Mouse (Mus musculus) MEL (cell line): Measurements from ENCODE around the gene Vdac2. TPM values are rescaled to one million over a fixed set of nuclear protein-coding genes. Genes with fewer than 3 reads are reported as not detected.
A peak's percentile ranks its signal among the peaks of the same experiment; 100 is the strongest.

Source experiments
- DNase-seq: peaks from one replicate; pipeline ENCODE4 v3.0.0; 2011; ENCODE audit warnings: low read depth, low spot score
- H3K27ac ChIP-seq: 2 replicates; pipeline ENCODE4 v1.5.1; 2012; ENCODE audit warnings: low read depth, mild to moderate bottlenecking, control low read depth, low read length, moderate library complexity; ENCODE audit not compliant: control insufficient read depth
- H3K27me3 ChIP-seq, 2 experiments: fragments of 150-350 bp in 1 of 2; sonication (generic) in 1 of 2; 2 replicates each; pipeline ENCODE4 v1.6.1; 2012; ENCODE audit warnings: low read length in 2 of 2, mild to moderate bottlenecking in 2 of 2, improper control_type of control experiment in 1 of 2, moderate library complexity in 1 of 2; ENCODE audit not compliant: insufficient read depth in 2 of 2, control insufficient read depth in 1 of 2
- H3K36me3 ChIP-seq, 2 experiments: 2 replicates each; pipeline ENCODE4 v1.6.1; 2012 to 2014; ENCODE audit warnings: low read length in 2 of 2, improper control_type of control experiment in 1 of 2, inconsistent platforms in 1 of 2, mild to moderate bottlenecking in 1 of 2; ENCODE audit not compliant: insufficient read depth in 2 of 2, control insufficient read depth in 1 of 2
- H3K4me1 ChIP-seq, 2 experiments: fragments of 150-350 bp in 1 of 2; sonication (generic) in 1 of 2; 2 replicates each; pipeline ENCODE4 v1.6.1; 2012; ENCODE audit warnings: low read length in 2 of 2, improper control_type of control experiment in 1 of 2, mild to moderate bottlenecking in 1 of 2; ENCODE audit not compliant: insufficient read depth in 2 of 2, control insufficient read depth in 1 of 2
- H3K4me3 ChIP-seq, 2 experiments: fragments of 150-350 bp in 1 of 2; sonication (generic) in 1 of 2; 2 replicates each; pipeline ENCODE4 v1.5.1; 2012; ENCODE audit warnings: low read depth in 2 of 2, low read length in 2 of 2, mild to moderate bottlenecking in 2 of 2, moderate library complexity in 2 of 2, control low read depth in 1 of 2, improper control_type of control experiment in 1 of 2; ENCODE audit not compliant: control insufficient read depth in 1 of 2, insufficient read depth in 1 of 2
- H3K79me2 ChIP-seq: 2 replicates; pipeline ENCODE4 v1.6.1; 2012; ENCODE audit warnings: mild to moderate bottlenecking, low read length, moderate library complexity; ENCODE audit not compliant: control insufficient read depth, poor library complexity, insufficient read depth
- H3K9ac ChIP-seq: 2 replicates; pipeline ENCODE4 v1.6.1; 2012; ENCODE audit warnings: low read depth, mild to moderate bottlenecking, control low read depth, low read length, moderate library complexity; ENCODE audit not compliant: control insufficient read depth, poor library complexity, severe bottlenecking
- H3K9me3 ChIP-seq: fragments of 150-350 bp; sonication (generic); replicated peaks from 2 replicates; pipeline ENCODE4 v1.6.1; 2012; ENCODE audit warnings: mild to moderate bottlenecking, low read length, improper control_type of control experiment, moderate library complexity; ENCODE audit not compliant: insufficient read depth
- BHLHE40 ChIP-seq: IDR thresholded peaks from 2 replicates; pipeline ENCODE4 v1.6.1; 2012; ENCODE audit warnings: low read depth, mild to moderate bottlenecking, inconsistent platforms, low read length, improper control_type of control experiment, borderline replicate concordance
- CTCF ChIP-seq, 3 experiments: IDR thresholded peaks in 2 of 3; conservative IDR thresholded peaks in 1 of 3; 2 replicates each; pipeline ENCODE4 v1.5.1; 2011 to 2012; ENCODE audit warnings: low read length in 3 of 3, low read depth in 2 of 3, mild to moderate bottlenecking in 2 of 3, improper control_type of control experiment in 1 of 3, inconsistent platforms in 1 of 3, mixed read lengths in 1 of 3, moderate library complexity in 1 of 3; ENCODE audit not compliant: control insufficient read depth in 1 of 3, insufficient read depth in 1 of 3, poor library complexity in 1 of 3, severe bottlenecking in 1 of 3
- ETS1 ChIP-seq: IDR thresholded peaks from 2 replicates; pipeline ENCODE4 v1.6.1; 2012; ENCODE audit warnings: low read depth, mild to moderate bottlenecking, inconsistent platforms, low read length, improper control_type of control experiment, moderate library complexity
- GABPA ChIP-seq: IDR thresholded peaks from 2 replicates; pipeline ENCODE4 v1.6.1; 2012; ENCODE audit warnings: low read depth, mild to moderate bottlenecking, inconsistent platforms, low read length, improper control_type of control experiment, moderate library complexity
- JUND ChIP-seq: IDR thresholded peaks from 2 replicates; pipeline ENCODE4 v1.6.1; 2011; ENCODE audit warnings: low read depth, mild to moderate bottlenecking, improper control_type of control experiment, low read length
- MAX ChIP-seq: IDR thresholded peaks from 2 replicates; pipeline ENCODE4 v1.6.1; 2011; ENCODE audit warnings: low read length, improper control_type of control experiment
- MAZ ChIP-seq: IDR thresholded peaks from 2 replicates; pipeline ENCODE4 v1.6.1; 2012; ENCODE audit warnings: low read depth, mild to moderate bottlenecking, inconsistent platforms, low read length, improper control_type of control experiment
- MEF2A ChIP-seq: IDR thresholded peaks from 2 replicates; pipeline ENCODE4 v1.6.1; 2014; ENCODE audit warnings: low read depth, mild to moderate bottlenecking, inconsistent platforms, low read length, improper control_type of control experiment; ENCODE audit not compliant: poor library complexity, insufficient replicate concordance, severe bottlenecking; ENCODE audit errors: extremely low read depth
- MYB ChIP-seq: IDR thresholded peaks from 2 replicates; pipeline ENCODE4 v1.6.1; 2011; ENCODE audit warnings: mild to moderate bottlenecking, low read depth, low read length, improper control_type of control experiment
- MYC ChIP-seq: IDR thresholded peaks from 2 replicates; pipeline ENCODE4 v1.6.1; 2011; ENCODE audit warnings: low read depth, mild to moderate bottlenecking, low read length, improper control_type of control experiment, moderate library complexity
- NELFE ChIP-seq: IDR thresholded peaks from 2 replicates; pipeline ENCODE4 v1.6.1; 2011; ENCODE audit warnings: low read depth, low read length, improper control_type of control experiment
- POLR2AphosphoS2 ChIP-seq: IDR thresholded peaks from 2 replicates; pipeline ENCODE4 v1.6.1; 2011; ENCODE audit warnings: low read length, improper control_type of control experiment
- SIN3A ChIP-seq: IDR thresholded peaks from 2 replicates; pipeline ENCODE4 v1.6.1; 2012; ENCODE audit warnings: low read length, improper control_type of control experiment, inconsistent platforms
- TBP ChIP-seq: IDR thresholded peaks from 2 replicates; pipeline ENCODE4 v1.8.0; 2011; ENCODE audit warnings: low read depth, low read length, improper control_type of control experiment
- UBTF ChIP-seq: IDR thresholded peaks from 2 replicates; pipeline ENCODE4 v1.6.1; 2012; ENCODE audit warnings: low read depth, mild to moderate bottlenecking, inconsistent platforms, low read length, improper control_type of control experiment, moderate library complexity, borderline replicate concordance; ENCODE audit not compliant: insufficient read depth
- polyA plus RNA-seq, 2 experiments: library from polyadenylated mRNA; stranded (reverse) in 1 of 2; unstranded in 1 of 2; fragments of >175 nt in 1 of 2; fragments of >200 nt in 1 of 2; gene quantifications; 2 replicates each; pipeline versions ENCODE4 v1.2.1 to v1.2.4; 2012; ENCODE audit warnings: low replicate concordance in 2 of 2, low read depth in 1 of 2; ENCODE audit not compliant: insufficient read length in 2 of 2, insufficient read depth in 1 of 2, missing spikeins in 1 of 2
- total RNA-seq: library from RNA; depleted of rRNA; stranded (reverse); fragments of 300-350 nt; gene quantifications from 2 replicates; pipeline ENCODE4 v1.2.3, GENCODE M21; 2012

The Vdac2 gene
- total and polyA plus RNA-seq, 3 experiments, result 74.9 to 327 (median 247) TPM

- H3K9ac ChIP-seq, result no peak overlapping the region
- peaks cover 5 to 14% of the 10 kb centered on the region in 2 experiments; a peak in 3 of 4 replicates for H3K4me1 ChIP-seq
- no peak for DNase-seq
- no peaks in the 10 kb centered on the region for H3K9me3 ChIP-seq
- no peak overlapping the region for H3K4me3 ChIP-seq
- no peak overlapping the region for H3K27ac ChIP-seq
- no peaks in the 10 kb centered on the region for H3K27me3 ChIP-seq
- peaks cover 0 to 15% of the 10 kb centered on the region in 2 experiments; a peak in 2 of 4 replicates for H3K36me3 ChIP-seq
- TF ChIP-seq POLR2AphosphoS2 (no peak), NELFE (no peak), TBP (no peak)
- H3K79me2 ChIP-seq, result no peaks in the 10 kb centered on the region
Measured at GRCm38 (mm10) chr14:21801624-21802023, 23.4 kb upstream of the Vdac2 start.

GRCm38 (mm10) chr14:21802543-21803206, 22.4 kb upstream of the Vdac2 start:
- H3K9me3 ChIP-seq, result no peaks in the 10 kb centered on the region
- no peak overlapping the region for H3K9ac ChIP-seq
- H3K36me3 ChIP-seq, result peaks cover 0 to 21% of the 10 kb centered on the region in 2 experiments; a peak in 2 of 4 replicates
- H3K4me3 ChIP-seq, result no peak overlapping the region
- no peak for DNase-seq
- TF ChIP-seq SIN3A (no peak), BHLHE40 (no peak), CTCF (IDR thresholded peaks at IDR 0.05 in 2 of 3, conservative IDR thresholded peaks at IDR 0.05 in 1 of 3; ENCODE audit: control insufficient read depth in 1 of 3, insufficient read depth in 1 of 3, low read depth in 2 of 3, low read length in 3 of 3, poor library complexity in 1 of 3, severe bottlenecking in 1 of 3) (no peak), MAZ (no peak)
- no peaks in the 10 kb centered on the region for H3K27me3 ChIP-seq
- H3K27ac ChIP-seq, result no peak overlapping the region
- H3K4me1 ChIP-seq, result peaks cover 5 to 24% of the 10 kb centered on the region in 2 experiments; a peak in 3 of 4 replicates
- H3K79me2 ChIP-seq, result no peaks in the 10 kb centered on the region

DNA sequence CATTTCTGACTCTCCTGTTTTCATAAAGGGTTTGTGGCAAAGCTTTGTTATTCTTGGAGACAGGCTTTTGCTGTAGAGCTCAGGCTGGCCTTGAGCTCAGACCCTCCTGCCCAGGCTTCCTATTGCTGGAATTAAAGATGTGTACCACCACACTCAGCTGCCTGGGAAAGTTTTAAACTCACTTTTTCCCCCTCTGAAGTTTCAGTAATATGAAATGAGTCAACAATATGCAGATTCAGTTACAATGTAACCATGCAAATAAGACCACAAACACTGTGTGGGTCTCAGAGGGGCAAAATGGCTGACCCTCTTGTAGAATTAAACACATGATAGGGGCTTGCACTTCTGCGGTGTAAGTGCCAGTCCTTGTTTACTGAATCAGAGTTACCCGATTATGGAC, 18.8 kb upstream of the Vdac2 start:
- Histone ChIP-seq H3K79me2 (no peaks in the 10 kb centered on the region), H3K4me1 (peaks cover 5 to 35% of the 10 kb centered on the region in 2 experiments; a peak in 3 of 4 replicates), H3K9me3 (no peaks in the 10 kb centered on the region), H3K36me3 (peaks cover 0 to 26% of the 10 kb centered on the region in 2 experiments; a peak in 2 of 4 replicates), H3K27ac (peak overlapping the region; percentile 83), H3K9ac (no peak overlapping the region), H3K27me3 (no peaks in the 10 kb centered on the region)
- no peak for DNase-seq
- TF ChIP-seq MYB (no peak), JUND (no peak), GABPA (no peak), CTCF (IDR thresholded peaks at IDR 0.05 in 2 of 3, conservative IDR thresholded peaks at IDR 0.05 in 1 of 3; ENCODE audit: control insufficient read depth in 1 of 3, insufficient read depth in 1 of 3, low read depth in 2 of 3, low read length in 3 of 3, poor library complexity in 1 of 3, severe bottlenecking in 1 of 3) (no peak), UBTF (no peak), ETS1 (no peak), MYC (no peak), MEF2A (no peak), MAX (no peak)
- TF ChIP-seq, all 39 proteins: peak for 0
- no peak overlapping the region for H3K4me3 ChIP-seq
